Mouse (Mus musculus) heart, adult 9 months (tissue): ENCODE data around the gene Ccdc138.

ENCODE experiments used
- DNase-seq, 2 experiments: peaks; one replicate each; pipeline ENCODE4 v3.0.0; 2022; ENCODE audit warnings: low spot score in 2 of 2

Gene Ccdc138

GRCm38 (mm10) chr10:58585427-58586223 lies 87.9 kb downstream of the Ccdc138 start:
- no peak for DNase-seq

GRCm38 (mm10) chr10:58594486-58594885 lies 96.7 kb downstream of the Ccdc138 start:
- no peak for DNase-seq

- DNase-seq, result no peak
Measured at GRCm38 (mm10) chr10:58595197-58595596, 97.4 kb downstream of the Ccdc138 start.

GRCm38 (mm10) chr10:58595821-58596220 lies 98.1 kb downstream of the Ccdc138 start:
- DNase-seq, result peak in 1 of 2 experiments; percentile 32

- no peak for DNase-seq
Measured at GRCm38 (mm10) chr10:58600151-58600550, 102.4 kb downstream of the Ccdc138 start.

- DNase-seq, result no peak
Measured at GRCm38 (mm10) chr10:58600983-58601382, 103.2 kb downstream of the Ccdc138 start.

GRCm38 (mm10) chr10:58601431-58601901 lies 103.7 kb downstream of the Ccdc138 start:
- DNase-seq, result no peak

- DNase-seq, result no peak
Measured at GRCm38 (mm10) chr10:58601946-58602345, 104.2 kb downstream of the Ccdc138 start.

GRCm38 (mm10) chr10:58604779-58605178 lies 107.0 kb downstream of the Ccdc138 start:
- peak; percentile 70 for DNase-seq

GRCm38 (mm10) chr10:58606356-58606755 lies 108.6 kb downstream of the Ccdc138 start:
- DNase-seq, result no peak

GRCm38 (mm10) chr10:58608858-58609257 lies 111.1 kb downstream of the Ccdc138 start:
- no peak for DNase-seq

- DNase-seq, result peak; percentile 31 to 50
Measured at GRCm38 (mm10) chr10:58610484-58611261, 112.9 kb downstream of the Ccdc138 start.

- DNase-seq, result no peak
Measured at GRCm38 (mm10) chr10:58614601-58615000, 116.9 kb downstream of the Ccdc138 start.

- DNase-seq, result no peak
Measured at GRCm38 (mm10) chr10:58616565-58616964, 118.8 kb downstream of the Ccdc138 start.

GRCm38 (mm10) chr10:58618501-58619216 lies 120.9 kb downstream of the Ccdc138 start:
- DNase-seq, result no peak

- no peak for DNase-seq
Measured at GRCm38 (mm10) chr10:58619266-58619665, 121.5 kb downstream of the Ccdc138 start.

- DNase-seq, result no peak
Measured at GRCm38 (mm10) chr10:58624848-58625711, 127.3 kb downstream of the Ccdc138 start.
